Mouse (Mus musculus) embryo, embryonic 10.5 days (tissue): ENCODE results near the gene Tnks2.

ENCODE experiments used
- DNase-seq: peaks from one replicate; pipeline ENCODE4 v3.0.0-alpha.2; 2015; ENCODE audit warnings: low spot score

Tnks2 gene

DNA sequence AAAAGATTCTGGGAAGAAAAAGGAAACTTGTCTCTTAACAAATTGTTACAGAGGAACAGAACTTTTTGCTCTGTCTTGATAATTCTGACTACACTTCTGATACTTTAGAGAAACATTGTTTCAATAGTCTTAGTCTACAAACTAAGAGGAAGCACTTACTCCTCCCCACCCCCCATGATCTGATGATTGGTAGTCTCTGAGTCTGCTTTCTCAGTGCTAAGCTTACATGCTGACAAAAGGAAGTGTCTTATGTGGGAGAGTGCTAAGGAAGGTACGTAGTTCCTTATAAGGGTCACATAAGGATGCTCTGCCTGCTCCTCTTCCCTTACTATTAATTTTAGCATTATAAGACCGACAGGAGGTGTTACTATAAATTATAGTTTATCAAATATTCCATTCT, 98.6 kb downstream of the Tnks2 start:
- DNase-seq, result no peak

- no peak for DNase-seq
Observed at GRCm38 (mm10) chr19:36936285-36936684, 102.3 kb downstream of the Tnks2 start.

GRCm38 (mm10) chr19:36938008-36938407, 104.0 kb downstream of the Tnks2 start:
- DNase-seq, result no peak

DNA sequence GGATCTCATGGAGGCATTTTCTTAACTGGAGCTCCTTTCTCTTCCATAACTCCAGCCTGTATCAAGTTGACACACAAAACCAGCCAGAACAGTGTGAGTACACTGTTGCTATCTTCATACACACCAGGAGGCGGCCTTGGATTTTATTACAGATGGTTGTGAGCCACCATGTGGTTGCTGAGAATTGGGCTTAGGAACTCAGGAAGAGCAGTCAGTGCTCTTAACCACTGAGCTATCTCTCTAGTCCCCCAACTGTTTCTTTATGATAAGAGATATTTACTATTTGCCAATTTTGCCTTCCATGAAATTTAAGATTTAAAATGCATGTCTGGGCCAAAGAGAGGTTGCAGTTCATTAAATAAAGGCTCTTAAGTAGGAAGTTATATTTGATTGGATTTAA, 106.0 kb downstream of the Tnks2 start:
- no peak for DNase-seq
